Mouse (Mus musculus) kidney, embryonic 15.5 days (tissue): Measurements from ENCODE around the gene Nr1h4. TPM values are rescaled to one million over a fixed set of nuclear protein-coding genes. Genes with fewer than 3 reads are reported as not detected.

Experiments
- ATAC-seq: fragments of 200-750 bp; cut with Nextera tagmentation; replicated peaks from 2 replicates; pipeline ENCODE4 v1.8.0; 2017; ENCODE audit warnings: moderate TSS enrichment; ENCODE audit not compliant: low FRiP score
- H3K27ac ChIP-seq: fragments of 300-500 bp; sonication (generic); 2 replicates; pipeline ENCODE4 v1.5.1; 2015; ENCODE audit warnings: mild to moderate bottlenecking, inconsistent platforms
- H3K27me3 ChIP-seq: fragments of 300-500 bp; sonication (generic); 2 replicates; pipeline ENCODE4 v1.6.1; 2015; ENCODE audit warnings: inconsistent platforms
- H3K36me3 ChIP-seq: fragments of 300-500 bp; sonication (generic); 2 replicates; pipeline ENCODE4 v1.6.1; 2015; ENCODE audit warnings: inconsistent platforms
- H3K4me1 ChIP-seq: fragments of 300-500 bp; sonication (generic); 2 replicates; pipeline ENCODE4 v1.6.1; 2015; ENCODE audit warnings: inconsistent platforms
- H3K4me2 ChIP-seq: fragments of 300-500 bp; sonication (generic); 2 replicates; pipeline ENCODE4 v1.6.1; 2015; ENCODE audit warnings: moderate library complexity, mild to moderate bottlenecking, inconsistent platforms
- H3K4me3 ChIP-seq: fragments of 300-500 bp; sonication (generic); replicated peaks from 2 replicates; pipeline ENCODE4 v1.5.1; 2015; ENCODE audit warnings: mild to moderate bottlenecking, inconsistent platforms
- H3K9ac ChIP-seq: fragments of 300-500 bp; sonication (generic); 2 replicates; pipeline ENCODE4 v1.6.1; 2015; ENCODE audit warnings: mild to moderate bottlenecking, inconsistent platforms
- H3K9me3 ChIP-seq: fragments of 300-500 bp; sonication (generic); replicated peaks from 2 replicates; pipeline ENCODE4 v1.6.1; 2016; ENCODE audit warnings: inconsistent platforms
- WGBS: fragments of 180-500 bp; shearing (Covaris S2); methylation state at CpG from one replicate; pipeline ENCODE4 v1.1.7; 2015; ENCODE audit warnings: mixed read lengths; 5-methylcytosine and 5-hydroxymethylcytosine counted together
- polyA plus RNA-seq: library from polyadenylated mRNA; unstranded; fragments of >200 nt; fragmentation: Nextera tagmentation; extraction: Ambion mirVana; gene quantifications from 2 replicates; pipeline ENCODE4 v1.2.1, GENCODE M21; 2015

The Nr1h4 gene
- polyA plus RNA-seq, 1 experiment from 2014 or later, result 2.4 TPM

DNA sequence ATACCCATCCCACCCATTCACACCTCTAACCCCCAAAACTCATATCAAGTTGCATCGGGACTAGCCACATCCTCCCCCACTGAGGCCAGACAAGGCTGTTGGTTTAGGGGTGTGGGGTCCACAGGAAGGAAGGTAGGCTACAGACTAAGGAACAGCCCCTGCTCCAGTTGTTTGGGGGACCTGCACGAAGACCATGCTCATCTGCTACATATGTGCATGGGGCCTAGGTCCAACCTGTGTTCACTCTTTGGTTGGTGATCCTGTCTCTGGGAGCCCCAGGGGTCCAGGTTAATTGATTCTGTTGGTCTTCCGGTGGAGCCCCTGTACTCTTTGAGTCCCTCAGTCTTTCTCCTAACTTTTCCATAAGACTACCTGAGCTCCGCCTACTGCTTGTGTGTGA is 13.0 kb downstream of the Nr1h4 start:
- no peak overlapping the region for H3K4me3 ChIP-seq
- no peaks in the 10 kb centered on the region for H3K27me3 ChIP-seq
- no peaks in the 10 kb centered on the region for H3K36me3 ChIP-seq
- H3K4me2 ChIP-seq, result no peak overlapping the region
- no peaks in the 10 kb centered on the region for H3K4me1 ChIP-seq
- no peak overlapping the region for H3K27ac ChIP-seq
- ATAC-seq, result no peak
- no peak overlapping the region for H3K9ac ChIP-seq
- 92% methylated on average over 4 of the region's 4 CpGs for WGBS
- H3K9me3 ChIP-seq, result no peaks in the 10 kb centered on the region

GRCm38 (mm10) chr10:89519226-89519625 is 14.2 kb downstream of the Nr1h4 start:
- ATAC-seq, result no peak
- Histone ChIP-seq H3K4me1 (no peaks in the 10 kb centered on the region), H3K9ac (no peak overlapping the region), H3K9me3 (no peaks in the 10 kb centered on the region), H3K36me3 (no peaks in the 10 kb centered on the region), H3K27ac (no peak overlapping the region), H3K4me2 (no peak overlapping the region), H3K4me3 (no peak overlapping the region), H3K27me3 (no peaks in the 10 kb centered on the region)
- 79% methylated on average over 4 of the region's 4 CpGs for WGBS

GRCm38 (mm10) chr10:89518365-89518764 is 15.0 kb downstream of the Nr1h4 start:
- Histone ChIP-seq H3K27ac (no peak overlapping the region), H3K4me1 (no peaks in the 10 kb centered on the region), H3K9ac (no peak overlapping the region), H3K36me3 (no peaks in the 10 kb centered on the region), H3K9me3 (no peaks in the 10 kb centered on the region), H3K27me3 (no peaks in the 10 kb centered on the region), H3K4me3 (no peak overlapping the region), H3K4me2 (no peak overlapping the region)
- ATAC-seq, result no peak
- 93% methylated on average over 2 of the region's 2 CpGs for WGBS

- Histone ChIP-seq H3K4me2 (no peak overlapping the region), H3K36me3 (no peaks in the 10 kb centered on the region), H3K4me3 (no peak overlapping the region), H3K4me1 (no peaks in the 10 kb centered on the region), H3K9me3 (no peaks in the 10 kb centered on the region), H3K27ac (no peak overlapping the region), H3K27me3 (no peaks in the 10 kb centered on the region), H3K9ac (no peak overlapping the region)
- WGBS, result 57% methylated on average over 2 of the region's 2 CpGs
- ATAC-seq, result no peak
These were observed 17.6 kb downstream of the Nr1h4 start for GRCm38 (mm10) chr10:89515813-89516212.

- 70% methylated on average over 6 of the region's 6 CpGs for WGBS
- Histone ChIP-seq H3K36me3 (no peaks in the 10 kb centered on the region), H3K27ac (no peak overlapping the region), H3K9ac (no peak overlapping the region), H3K9me3 (no peaks in the 10 kb centered on the region), H3K4me2 (no peak overlapping the region), H3K4me3 (no peak overlapping the region), H3K27me3 (no peaks in the 10 kb centered on the region), H3K4me1 (no peaks in the 10 kb centered on the region)
- no peak for ATAC-seq
These were observed 20.8 kb downstream of the Nr1h4 start for GRCm38 (mm10) chr10:89512562-89512961.

DNA sequence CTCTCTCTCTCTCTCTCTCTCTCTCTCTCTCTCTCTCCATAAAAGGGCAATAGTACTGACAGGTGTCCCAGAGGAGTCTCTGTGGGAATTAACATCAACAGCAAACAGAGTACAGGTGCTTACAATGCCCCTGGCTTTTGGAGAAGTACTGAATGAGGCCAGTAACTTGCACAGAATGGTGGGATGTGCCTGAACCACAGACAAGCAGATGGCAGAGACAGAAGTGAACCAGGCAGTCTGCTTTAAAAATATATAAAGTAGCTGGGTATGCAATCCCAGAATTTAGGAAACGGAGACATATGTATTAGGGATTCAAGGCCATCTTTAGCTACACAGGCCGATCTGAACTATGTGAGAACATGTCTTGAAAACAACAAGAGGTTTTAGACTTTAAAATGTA is 22.8 kb downstream of the Nr1h4 start:
- Histone ChIP-seq H3K9ac (no peak overlapping the region), H3K27me3 (no peaks in the 10 kb centered on the region), H3K36me3 (no peaks in the 10 kb centered on the region), H3K4me3 (no peak overlapping the region), H3K27ac (no peak overlapping the region), H3K4me2 (no peak overlapping the region), H3K9me3 (no peaks in the 10 kb centered on the region), H3K4me1 (no peaks in the 10 kb centered on the region)
- no peak for ATAC-seq
- 85% methylated on average over 2 of the region's 2 CpGs for WGBS

DNA sequence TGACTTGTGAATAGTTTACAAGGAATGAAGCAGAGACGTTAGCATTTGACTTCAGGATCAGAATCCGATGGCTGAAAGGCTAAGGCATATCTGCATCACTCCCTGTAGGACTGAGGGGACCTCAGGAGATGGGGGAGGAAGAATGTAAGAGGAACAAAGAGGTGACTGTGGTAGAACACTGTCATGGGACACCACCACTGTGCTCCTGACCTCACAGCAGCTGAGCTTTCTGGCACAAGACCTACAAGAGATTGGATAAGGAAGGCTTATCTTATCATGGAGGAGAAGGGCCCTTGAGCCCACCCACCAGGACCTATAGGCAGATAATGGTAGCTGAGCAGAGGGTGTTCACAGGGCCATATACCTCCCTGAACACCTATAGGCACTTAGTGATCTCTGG is 24.8 kb downstream of the Nr1h4 start:
- H3K27me3 ChIP-seq, result no peaks in the 10 kb centered on the region
- no peaks in the 10 kb centered on the region for H3K4me1 ChIP-seq
- H3K9me3 ChIP-seq, result no peaks in the 10 kb centered on the region
- no peak overlapping the region for H3K9ac ChIP-seq
- ATAC-seq, result no peak
- H3K4me2 ChIP-seq, result no peak overlapping the region
- no peak overlapping the region for H3K27ac ChIP-seq
- 86% methylated on average over 2 of the region's 2 CpGs for WGBS
- no peak overlapping the region for H3K4me3 ChIP-seq
- H3K36me3 ChIP-seq, result no peaks in the 10 kb centered on the region

GRCm38 (mm10) chr10:89506479-89506878 is 26.9 kb downstream of the Nr1h4 start:
- no peak overlapping the region for H3K4me3 ChIP-seq
- ATAC-seq, result no peak
- 73% methylated on average over 9 of the region's 9 CpGs for WGBS

GRCm38 (mm10) chr10:89505592-89505955 is 27.8 kb downstream of the Nr1h4 start:
- no peaks in the 10 kb centered on the region for H3K36me3 ChIP-seq
- H3K9ac ChIP-seq, result no peak overlapping the region
- no peak for ATAC-seq
- WGBS, result 77% methylated on average over 5 of the region's 5 CpGs
- H3K4me3 ChIP-seq, result no peak overlapping the region
- H3K4me1 ChIP-seq, result no peaks in the 10 kb centered on the region
- H3K27me3 ChIP-seq, result no peaks in the 10 kb centered on the region
- H3K4me2 ChIP-seq, result no peak overlapping the region
- H3K9me3 ChIP-seq, result no peaks in the 10 kb centered on the region
- no peak overlapping the region for H3K27ac ChIP-seq

More at GRCm38 (mm10) chr10:89506479-89506878, 26.9 kb downstream of the Nr1h4 start:
- Histone ChIP-seq H3K27me3 (no peaks in the 10 kb centered on the region), H3K9ac (no peak overlapping the region), H3K9me3 (no peaks in the 10 kb centered on the region), H3K4me2 (no peak overlapping the region), H3K27ac (no peak overlapping the region), H3K4me1 (no peaks in the 10 kb centered on the region), H3K36me3 (no peaks in the 10 kb centered on the region)

GRCm38 (mm10) chr10:89504952-89505591 is 28.3 kb downstream of the Nr1h4 start:
- Histone ChIP-seq H3K4me3 (no peak overlapping the region), H3K4me1 (no peaks in the 10 kb centered on the region), H3K36me3 (no peaks in the 10 kb centered on the region), H3K9ac (no peak overlapping the region), H3K9me3 (no peaks in the 10 kb centered on the region), H3K27me3 (no peaks in the 10 kb centered on the region), H3K27ac (no peak overlapping the region), H3K4me2 (no peak overlapping the region)
- 75% methylated on average over 10 of the region's 10 CpGs for WGBS
- ATAC-seq, result no peak

DNA sequence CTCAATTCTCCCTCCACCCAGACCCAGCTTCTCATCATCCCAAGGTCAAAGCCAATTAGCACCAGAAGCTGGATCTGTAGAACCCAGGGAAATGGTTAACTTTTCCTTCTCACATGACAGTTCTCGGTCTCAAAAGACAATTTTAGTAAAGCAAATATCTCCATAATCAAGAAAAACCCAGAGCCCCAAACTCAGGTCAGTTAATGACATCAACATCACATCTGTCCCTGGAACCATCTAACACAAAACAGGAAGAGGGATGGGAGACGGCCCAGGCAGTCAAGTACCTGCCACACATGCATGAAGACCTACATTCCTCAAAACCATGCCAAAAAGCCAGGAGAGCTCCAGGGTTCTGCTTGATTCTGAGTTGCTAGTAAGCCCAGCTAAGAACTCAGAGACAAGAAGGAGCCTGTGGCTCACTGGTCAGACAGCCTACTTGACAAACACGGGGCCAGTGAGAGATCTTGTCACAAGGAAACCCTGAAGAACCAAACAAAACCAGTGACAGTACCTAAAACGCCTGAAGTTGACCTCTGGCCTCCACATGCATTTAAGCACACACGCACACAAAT is 30.3 kb downstream of the Nr1h4 start:
- 72% methylated on average over 5 of the region's 5 CpGs for WGBS
- Histone ChIP-seq H3K4me3 (no peak overlapping the region), H3K27ac (no peak overlapping the region), H3K4me2 (no peak overlapping the region), H3K36me3 (no peaks in the 10 kb centered on the region), H3K4me1 (no peaks in the 10 kb centered on the region), H3K9me3 (no peaks in the 10 kb centered on the region), H3K9ac (no peak overlapping the region), H3K27me3 (no peaks in the 10 kb centered on the region)
- ATAC-seq, result no peak

DNA sequence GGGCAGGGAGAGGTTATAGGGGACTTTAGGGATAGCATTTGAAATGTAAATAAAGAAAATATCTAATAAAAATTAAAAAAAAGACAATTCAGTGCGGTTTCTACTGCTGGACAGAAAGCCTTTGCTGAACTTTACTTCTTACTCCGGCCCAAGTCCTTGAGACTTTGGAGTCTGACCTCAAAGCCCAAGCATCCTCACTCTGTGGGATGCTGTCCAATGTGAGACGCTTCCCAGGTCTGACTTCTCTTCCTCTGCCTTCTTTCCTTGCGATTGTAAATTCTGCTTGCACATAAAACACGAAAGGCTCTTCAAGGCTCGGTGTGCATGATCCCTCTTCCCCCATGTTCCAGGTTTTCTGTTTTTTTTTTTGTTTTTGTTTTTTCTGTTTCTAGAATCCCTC is 31.5 kb downstream of the Nr1h4 start:
- Histone ChIP-seq H3K27ac (no peak overlapping the region), H3K9me3 (no peaks in the 10 kb centered on the region), H3K4me1 (no peaks in the 10 kb centered on the region), H3K27me3 (no peaks in the 10 kb centered on the region), H3K9ac (no peak overlapping the region), H3K4me2 (no peak overlapping the region), H3K36me3 (no peaks in the 10 kb centered on the region), H3K4me3 (no peak overlapping the region)
- WGBS, result 54% methylated on average over 6 of the region's 6 CpGs
- ATAC-seq, result no peak

GRCm38 (mm10) chr10:89495537-89495936 is 37.8 kb downstream of the Nr1h4 start:
- no peaks in the 10 kb centered on the region for H3K4me1 ChIP-seq
- H3K36me3 ChIP-seq, result no peaks in the 10 kb centered on the region
- H3K27me3 ChIP-seq, result no peaks in the 10 kb centered on the region
- no peak overlapping the region for H3K27ac ChIP-seq
- ATAC-seq, result no peak
- no peak overlapping the region for H3K4me3 ChIP-seq
- no peaks in the 10 kb centered on the region for H3K9me3 ChIP-seq
- H3K9ac ChIP-seq, result no peak overlapping the region
- H3K4me2 ChIP-seq, result no peak overlapping the region
- 71% methylated on average over 7 of the region's 7 CpGs for WGBS
